Mouse (Mus musculus): ENCODE measurements at regions not wholly inside any gene's neighbourhood (a gene's known extent, or its start where the extent isn't known, plus 50 kb on each side); places are given as distances from the start of the nearest gene placed in this dataset.

DNA sequence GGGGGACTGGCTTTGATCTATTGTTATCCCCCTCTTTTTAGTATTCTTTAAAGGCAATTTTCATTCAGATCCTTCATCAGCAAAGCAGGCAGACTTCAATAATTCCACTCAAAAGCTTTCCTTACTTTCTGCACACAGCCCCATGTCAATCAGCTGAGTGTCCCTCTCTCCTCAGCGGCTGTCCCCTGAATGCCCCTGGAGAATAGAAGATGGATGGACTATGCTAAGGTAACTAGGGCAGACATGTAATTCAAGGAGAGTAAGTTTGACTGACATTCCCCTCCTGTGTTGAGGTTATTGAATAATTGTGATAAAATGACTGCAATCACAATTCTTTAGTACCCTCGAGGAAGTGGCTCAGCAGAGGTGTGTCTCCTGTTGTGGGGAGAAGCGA, 220.1 kb downstream of the Fam84b start:
- TF ChIP-seq CTCF (IDR thresholded peaks at IDR 0.05; ENCODE audit: low read depth) (no peak), EP300 (IDR thresholded peaks at IDR 0.05; ENCODE audit: low read depth) (no peak)
